Mouse (Mus musculus) frontal cortex, postnatal 14 days (tissue): ENCODE measurements at regions not wholly inside any gene's neighbourhood (a gene's known extent, or its start where the extent isn't known, plus 50 kb on each side); places are given as distances from the start of the nearest gene placed in this dataset.
"Not testable (repeated sequence)": the region's sequence is repeated elsewhere in the genome, so short reads cannot be mapped to it uniquely, and the experiment has no call there.

Experiments
- DNase-seq, 2 experiments: peaks; one replicate each; pipeline ENCODE4 v3.0.0; 2022; ENCODE audit warnings: low spot score in 2 of 2

GRCm38 (mm10) chr11:27105920-27106319 lies 512.1 kb upstream of the Vrk2 start:
- DNase-seq, result no peak

- DNase-seq, result no peak
These were observed 509.1 kb upstream of the Vrk2 start for GRCm38 (mm10) chr11:27102906-27103305.

- DNase-seq, result no peak
These were observed 508.2 kb upstream of the Vrk2 start for GRCm38 (mm10) chr11:27102045-27102444.

- no peak for DNase-seq
These were observed 502.8 kb upstream of the Vrk2 start for GRCm38 (mm10) chr11:27096615-27097014.

- not testable (repeated sequence) for DNase-seq
These were observed 501.7 kb upstream of the Vrk2 start for GRCm38 (mm10) chr11:27095460-27095859.

- no peak for DNase-seq
These were observed 492.7 kb upstream of the Vrk2 start for GRCm38 (mm10) chr11:27086516-27086915.

- no peak for DNase-seq
These were observed 487.4 kb upstream of the Vrk2 start for GRCm38 (mm10) chr11:27081188-27081587.

GRCm38 (mm10) chr11:27070381-27070780 lies 476.6 kb upstream of the Vrk2 start:
- DNase-seq, result no peak

- no peak for DNase-seq
These were observed 433.5 kb upstream of the Vrk2 start for GRCm38 (mm10) chr11:27027243-27027852.

- no peak for DNase-seq
These were observed 431.7 kb upstream of the Vrk2 start for GRCm38 (mm10) chr11:27025500-27025899.

GRCm38 (mm10) chr11:26996292-26997099 lies 402.7 kb upstream of the Vrk2 start:
- DNase-seq, result peak; percentile 32 to 62

GRCm38 (mm10) chr11:26981216-26981615 lies 387.4 kb upstream of the Vrk2 start:
- DNase-seq, result no peak

- no peak for DNase-seq
These were observed 378.8 kb upstream of the Vrk2 start for GRCm38 (mm10) chr11:26972533-26973081.

- no peak for DNase-seq
These were observed 377.4 kb upstream of the Vrk2 start for GRCm38 (mm10) chr11:26971161-26971560.

GRCm38 (mm10) chr11:26967427-26967826 lies 373.6 kb upstream of the Vrk2 start:
- DNase-seq, result no peak

- no peak for DNase-seq
These were observed 369.3 kb upstream of the Vrk2 start for GRCm38 (mm10) chr11:26962928-26963667.

GRCm38 (mm10) chr11:26962040-26962927 lies 368.5 kb upstream of the Vrk2 start:
- no peak for DNase-seq

GRCm38 (mm10) chr11:26961336-26961980 lies 367.7 kb upstream of the Vrk2 start:
- DNase-seq, result peak; percentile 74 to 88

GRCm38 (mm10) chr11:26956153-26956552 lies 362.4 kb upstream of the Vrk2 start:
- no peak for DNase-seq

GRCm38 (mm10) chr11:26931766-26932165 lies 338.0 kb upstream of the Vrk2 start:
- no peak for DNase-seq

GRCm38 (mm10) chr11:26907099-26907498 lies 313.3 kb upstream of the Vrk2 start:
- DNase-seq, result no peak
